Mouse (Mus musculus) small intestine, adult 2 months (tissue): Measurements from ENCODE around the gene Snx29.

Experiments used
- CTCF ChIP-seq: fragments of 200-500 bp; IDR thresholded peaks from 2 replicates; pipeline ENCODE4 v1.5.1; 2012; ENCODE audit warnings: low read depth, mild to moderate bottlenecking, control low read depth, inconsistent platforms, low read length, moderate library complexity, mixed read lengths; ENCODE audit not compliant: insufficient replicate concordance, insufficient read length; ENCODE audit errors: extremely low read depth
- POLR2A ChIP-seq: fragments of 200-500 bp; IDR thresholded peaks from 2 replicates; pipeline ENCODE4 v1.6.1; 2012; ENCODE audit warnings: low read depth, mild to moderate bottlenecking, control low read depth, inconsistent platforms, low read length, moderate library complexity

DNA sequence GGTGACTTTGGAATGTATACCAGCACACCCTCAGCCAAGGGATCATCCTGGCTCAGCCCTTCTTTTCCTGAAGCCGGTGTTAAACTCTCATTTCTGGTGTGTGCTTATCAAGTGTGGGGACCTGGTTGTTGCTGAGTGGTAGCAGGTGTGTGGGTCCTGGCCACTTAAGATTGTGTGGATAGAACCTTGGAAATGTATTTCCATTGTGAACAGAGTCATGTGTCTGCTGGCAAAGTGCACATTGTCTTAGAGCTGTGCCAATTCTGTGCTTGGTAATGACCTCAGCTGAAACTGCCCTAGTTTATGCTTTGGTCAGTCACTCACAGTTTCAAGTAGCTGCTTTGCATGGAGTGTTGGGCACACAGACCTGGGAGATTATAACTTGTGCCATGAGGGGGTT lies 316.0 kb downstream of the Snx29 start:
- TF ChIP-seq POLR2A, result no peak
- no peak for TF ChIP-seq CTCF
